Mouse (Mus musculus): ENCODE measurements around the gene Cfap97d1. TPM values are rescaled to one million over a fixed set of nuclear protein-coding genes. Genes with fewer than 3 reads are reported as not detected.

Gene Cfap97d1
- polyA plus RNA-seq, 1 experiment from 2014 or later: not detected

DNA sequence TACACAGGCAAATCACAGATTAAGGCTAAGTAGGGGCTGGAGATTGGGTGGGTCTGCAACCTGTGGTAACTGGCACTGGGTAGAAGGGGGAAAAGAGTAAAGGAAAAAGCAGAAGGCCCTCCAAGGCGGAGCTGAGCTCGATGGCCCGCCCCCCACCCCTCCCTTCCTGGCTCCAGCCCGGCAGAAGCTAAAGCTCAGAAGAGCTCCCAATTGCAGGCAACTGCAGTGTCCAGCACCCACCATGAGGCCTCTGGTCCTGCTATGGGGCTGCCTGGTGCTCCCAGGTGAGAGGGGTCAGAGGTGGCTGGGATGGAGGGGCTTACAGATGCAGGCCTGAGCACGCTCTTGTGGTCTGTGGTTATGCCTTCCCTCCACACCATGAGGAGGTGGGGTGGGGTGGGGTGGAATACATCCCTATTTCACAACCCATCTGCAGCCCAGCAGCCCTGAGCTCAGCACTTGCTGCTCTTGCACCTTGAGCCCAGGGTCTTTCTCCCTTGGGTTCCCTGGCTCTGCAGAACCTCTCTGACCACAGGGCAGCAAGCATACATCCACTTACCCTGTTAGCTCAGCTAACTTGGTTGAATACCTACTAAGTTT is 57.4 kb downstream of the Cfap97d1 start, which contains the start of gene Cd300lg:
Cd300lg (plus strand) TSS at position 160 of the 600 bp plus-strand sequence.
- no peak within 1 kb of the TSS for H3K4me2 ChIP-seq
- ATAC-seq (ENCODE audit: low read depth): no peak
- H3K27ac ChIP-seq (replicated peaks): no peak within 1 kb of the TSS
- no peak within 1 kb of the TSS for H3K9ac ChIP-seq
- WGBS: 54% methylated on average over 5 of the region's 5 CpGs
- peaks cover 10% of the 10 kb centered on the region for H3K9me3 ChIP-seq
- no peak within 1 kb of the TSS for H3K4me3 ChIP-seq
- no peaks in the 10 kb centered on the region for H3K27me3 ChIP-seq
- no peaks in the 10 kb centered on the region for H3K4me1 ChIP-seq (replicated peaks)
- no peaks in the 10 kb centered on the region for H3K36me3 ChIP-seq

Other genes with a start within 250 kb of the Cfap97d1 start
- gene Etv4, start 198.9 kb upstream of the Cfap97d1 start, polyA plus RNA-seq (2015; fragmentation: Nextera tagmentation; extraction: Ambion mirVana): 14.5 and 16.0 TPM in 2 replicates
- gene Meox1, start 89.9 kb upstream of the Cfap97d1 start, polyA plus RNA-seq (2015; fragmentation: Nextera tagmentation; extraction: Ambion mirVana): 1.4 and 2.5 TPM in 2 replicates
- gene Sost, start 17.3 kb upstream of the Cfap97d1 start, polyA plus RNA-seq (2015; fragmentation: Nextera tagmentation; extraction: Ambion mirVana): 0.08 and 0.14 TPM in 2 replicates
- gene Dusp3, start 2.7 kb downstream of the Cfap97d1 start, polyA plus RNA-seq (2015; fragmentation: Nextera tagmentation; extraction: Ambion mirVana): 19.7 and 20.2 TPM in 2 replicates
- gene Mpp3, start 44.2 kb downstream of the Cfap97d1 start, polyA plus RNA-seq (2015; fragmentation: Nextera tagmentation; extraction: Ambion mirVana): 44.4 and 49.6 TPM in 2 replicates
- 0.45 and 0.65 TPM in 2 replicates for gene Cd300lg, start 57.2 kb downstream of the Cfap97d1 start, polyA plus RNA-seq (2015; fragmentation: Nextera tagmentation; extraction: Ambion mirVana)
- gene Mpp2, start 104.2 kb downstream of the Cfap97d1 start, polyA plus RNA-seq (2015; fragmentation: Nextera tagmentation; extraction: Ambion mirVana): 25.8 and 26.5 TPM in 2 replicates
- gene Ppy, start 117.0 kb downstream of the Cfap97d1 start, polyA plus RNA-seq (2015; fragmentation: Nextera tagmentation; extraction: Ambion mirVana): not detected in 2 replicates
- gene Pyy, start 123.6 kb downstream of the Cfap97d1 start, polyA plus RNA-seq (2015; fragmentation: Nextera tagmentation; extraction: Ambion mirVana): not detected in 2 replicates
- not detected in 2 replicates for gene Nags, start 161.2 kb downstream of the Cfap97d1 start, polyA plus RNA-seq (2015; fragmentation: Nextera tagmentation; extraction: Ambion mirVana)
- 32.4 and 40.4 TPM in 2 replicates for gene Tmem101, start 172.1 kb downstream of the Cfap97d1 start, polyA plus RNA-seq (2015; fragmentation: Nextera tagmentation; extraction: Ambion mirVana)
- 112 and 116 TPM in 2 replicates for gene Lsm12, start 201.0 kb downstream of the Cfap97d1 start, polyA plus RNA-seq (2015; fragmentation: Nextera tagmentation; extraction: Ambion mirVana)
- gene G6pc3, start 205.3 kb downstream of the Cfap97d1 start, polyA plus RNA-seq (2015; fragmentation: Nextera tagmentation; extraction: Ambion mirVana): 29.1 and 31.6 TPM in 2 replicates
- gene Hdac5, start 245.9 kb downstream of the Cfap97d1 start, polyA plus RNA-seq (2015; fragmentation: Nextera tagmentation; extraction: Ambion mirVana): 84.4 and 88.7 TPM in 2 replicates